Mouse (Mus musculus) layer of hippocampus, adult 18-20 months (tissue): Measurements from ENCODE around the gene Esr1. TPM values are rescaled to one million over a fixed set of nuclear protein-coding genes. Genes with fewer than 3 reads are reported as not detected.

Experiments
- DNase-seq, 2 experiments: peaks; one replicate each; pipeline ENCODE4 v3.0.0; 2022; ENCODE audit warnings: low spot score in 2 of 2
- total RNA-seq, 2 experiments: library from RNA; stranded (reverse); gene quantifications; 2 replicates each; pipeline ENCODE4 v1.2.3; 2021

The Esr1 gene
- total RNA-seq, 2 experiments from 2014 or later = 3.4 to 4.5 TPM

- no peak for DNase-seq
Measured at GRCm38 (mm10) chr10:4974246-4974645, 362.9 kb downstream of the Esr1 start.

GRCm38 (mm10) chr10:4976557-4976956, 365.2 kb downstream of the Esr1 start:
- no peak for DNase-seq

GRCm38 (mm10) chr10:4977374-4977773, 366.0 kb downstream of the Esr1 start:
- no peak for DNase-seq

GRCm38 (mm10) chr10:4983919-4984318, 372.5 kb downstream of the Esr1 start:
- no peak for DNase-seq

- DNase-seq = peak in 1 of 2 experiments; percentile 6
Measured at GRCm38 (mm10) chr10:4993802-4994201, 382.4 kb downstream of the Esr1 start.

GRCm38 (mm10) chr10:4996592-4996991, 385.2 kb downstream of the Esr1 start:
- DNase-seq = no peak

GRCm38 (mm10) chr10:5008795-5009366, 397.5 kb downstream of the Esr1 start:
- DNase-seq = no peak

GRCm38 (mm10) chr10:5012004-5012403, 400.6 kb downstream of the Esr1 start:
- DNase-seq = no peak

GRCm38 (mm10) chr10:5014976-5015375, 403.6 kb downstream of the Esr1 start:
- no peak for DNase-seq

GRCm38 (mm10) chr10:5017148-5017547, 405.8 kb downstream of the Esr1 start:
- DNase-seq = no peak

- no peak for DNase-seq
Measured at GRCm38 (mm10) chr10:5025906-5026305, 414.5 kb downstream of the Esr1 start.

- no peak for DNase-seq
Measured at GRCm38 (mm10) chr10:5027208-5027607, 415.8 kb downstream of the Esr1 start.

- no peak for DNase-seq
Measured at GRCm38 (mm10) chr10:5028301-5028700, 416.9 kb downstream of the Esr1 start.

GRCm38 (mm10) chr10:5029161-5029560, 417.8 kb downstream of the Esr1 start:
- no peak for DNase-seq

- no peak for DNase-seq
Measured at GRCm38 (mm10) chr10:5029883-5030282, 418.5 kb downstream of the Esr1 start.

GRCm38 (mm10) chr10:5032192-5033048, 421.0 kb downstream of the Esr1 start:
- no peak for DNase-seq

- no peak for DNase-seq
Measured at GRCm38 (mm10) chr10:5041254-5041653, 429.9 kb downstream of the Esr1 start.

- DNase-seq = no peak
Measured at GRCm38 (mm10) chr10:5044481-5044880, 433.1 kb downstream of the Esr1 start.

GRCm38 (mm10) chr10:5045213-5045612, 433.8 kb downstream of the Esr1 start:
- no peak for DNase-seq

GRCm38 (mm10) chr10:5045671-5046070, 434.3 kb downstream of the Esr1 start:
- DNase-seq = no peak
